ENCODE assay signal across 26 mouse cellular contexts in the genomic region with DNA sequence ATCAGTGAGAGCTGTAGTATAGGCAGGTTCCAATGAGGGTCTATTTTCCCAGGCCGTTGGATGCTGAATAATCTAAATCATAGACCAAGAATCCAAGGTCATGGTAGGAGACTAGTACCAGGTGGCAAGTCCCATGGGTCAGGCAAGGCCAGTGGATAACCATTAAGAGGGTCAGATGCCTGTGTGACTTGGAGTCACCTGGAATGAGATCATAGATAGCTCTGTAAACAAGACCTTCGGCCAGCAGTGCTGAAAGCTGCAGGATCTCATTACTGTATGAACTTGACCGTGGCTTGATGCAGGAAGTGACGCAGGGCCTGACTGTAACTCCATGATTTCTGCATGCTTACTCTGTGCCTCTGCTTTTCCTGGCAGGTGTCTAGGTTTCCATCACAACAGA.
A peak's percentile ranks its signal among the peaks of the same experiment; 100 is the strongest.
DNase-seq lines count a peak whose midpoint lies in the region; ATAC-seq and TF ChIP-seq lines count a peak whose summit lies in the region.
"Had no signal": no experiment of that assay in that cellular context is flagged by ENCODE, and none has a peak within 500 bp of the region (broad histone marks: within the 10 kb centered on the region; RNA-seq: fewer than 3 reads in every experiment).

No protein-coding gene starts in this region.

- TF ChIP-seq POLR2A in thymus, adult 2 months (IDR thresholded peaks at IDR 0.05; ENCODE audit: control insufficient read depth, extremely low read depth, insufficient read depth, low read length, poor library complexity) = no peak
- no peak for TF ChIP-seq POLR2A in lung, adult 2 months (IDR thresholded peaks at IDR 0.05; ENCODE audit: borderline replicate concordance, extremely low read depth, low read depth, low read length)

- no peak overlapping the region for H3K4me3 ChIP-seq in liver, postnatal 0 days (ENCODE audit: low read depth, low read length)
- H3K4me3 ChIP-seq in liver, embryonic 11.5 days (ENCODE audit: low read depth, low read length) = no peak overlapping the region
- H3K4me3 ChIP-seq in stomach, embryonic 16.5 days (replicated peaks; ENCODE audit: low read length) = no peak overlapping the region
- no peak overlapping the region for H3K4me3 ChIP-seq in thymus, adult 2 months (ENCODE audit: control insufficient read depth, insufficient read depth, low read length)
- no peak overlapping the region for H3K4me3 ChIP-seq in lung, adult 2 months (replicated peaks; ENCODE audit: extremely low read depth, low read depth, low read length)
- H3K4me3 ChIP-seq: embryonic facial prominence, embryonic 10.5 days; embryonic facial prominence, embryonic 13.5 days; erythroblast, embryonic 14.5 days; forebrain, embryonic 12.5 days; hindbrain, embryonic 10.5 days; hindbrain, embryonic 13.5 days had no signal

- no peak overlapping the region for H3K27ac ChIP-seq in liver, postnatal 0 days (ENCODE audit: low read depth)
- H3K27ac ChIP-seq in liver, embryonic 11.5 days (ENCODE audit: low read depth, low read length) = no peak overlapping the region
- no peak overlapping the region for H3K27ac ChIP-seq in stomach, embryonic 16.5 days (ENCODE audit: low read length)
- H3K27ac ChIP-seq in thymus, adult 2 months (ENCODE audit: control insufficient read depth, insufficient read depth, low read length) = no peak overlapping the region
- H3K27ac ChIP-seq: embryonic facial prominence, embryonic 10.5 days; embryonic facial prominence, embryonic 13.5 days; forebrain, embryonic 12.5 days; hindbrain, embryonic 10.5 days; hindbrain, embryonic 13.5 days had no signal

- no peaks in the 10 kb centered on the region for H3K9me3 ChIP-seq in liver, postnatal 0 days (ENCODE audit: low read length)
- no peaks in the 10 kb centered on the region for H3K9me3 ChIP-seq in liver, embryonic 11.5 days (ENCODE audit: control insufficient read depth, low read length)
- no peaks in the 10 kb centered on the region for H3K9me3 ChIP-seq in stomach, embryonic 16.5 days (replicated peaks; ENCODE audit: control insufficient read depth, low read length)
- H3K9me3 ChIP-seq: embryonic facial prominence, embryonic 10.5 days; embryonic facial prominence, embryonic 13.5 days; forebrain, embryonic 12.5 days; hindbrain, embryonic 10.5 days; hindbrain, embryonic 13.5 days had no signal

- no peak for TF ChIP-seq CTCF in liver, postnatal 0 days (IDR thresholded peaks at IDR 0.05; ENCODE audit: low read depth)
- TF ChIP-seq CTCF in thymus, adult 2 months (IDR thresholded peaks at IDR 0.05; ENCODE audit: borderline replicate concordance, control insufficient read depth, extremely low read depth, insufficient read depth, low read length, poor library complexity) = no peak
- TF ChIP-seq CTCF in lung, adult 2 months (IDR thresholded peaks at IDR 0.05; ENCODE audit: insufficient read depth, low read length) = no peak

- DNase-seq in heart, adult 11 months = peak; percentile 63
- DNase-seq in heart, postnatal 10 days = no peak
- DNase-seq in liver, postnatal 0 days = peak; percentile 15
- DNase-seq in liver, embryonic 11.5 days (ENCODE audit: low spot score) = no peak
- DNase-seq in thymus, adult 2 months = no peak
- no peak for DNase-seq in lung, adult 2 months
- DNase-seq: adrenal gland, adult 8-10 months; adrenal gland, postnatal 25 days; cerebellum, adult 11-12 months; cerebellum, adult 8-10 months; cerebellum, postnatal 10 days; cerebellum, postnatal 36 days; embryo, embryonic 11 days; gastrocnemius, postnatal 10 days; gastrocnemius, postnatal 36 days; heart, postnatal 36 days had no signal

- no peaks in the 10 kb centered on the region for H3K4me1 ChIP-seq in liver, postnatal 0 days (ENCODE audit: insufficient read depth)
- H3K4me1 ChIP-seq in liver, embryonic 11.5 days (replicated peaks; ENCODE audit: control insufficient read depth, insufficient read depth, low read length) = no peaks in the 10 kb centered on the region
- peaks cover 6% of the 10 kb centered on the region; the same call in 1 of the 2 replicates for H3K4me1 ChIP-seq in stomach, embryonic 16.5 days (ENCODE audit: control insufficient read depth, insufficient read depth, low read length)
- peaks cover 4% of the 10 kb centered on the region for H3K4me1 ChIP-seq in thymus, adult 2 months (replicated peaks; ENCODE audit: control insufficient read depth, insufficient read depth, low read length)
- H3K4me1 ChIP-seq in lung, adult 2 months (ENCODE audit: control insufficient read depth, insufficient read depth, low read length) = no peaks in the 10 kb centered on the region
- H3K4me1 ChIP-seq: embryonic facial prominence, embryonic 13.5 days; hindbrain, embryonic 13.5 days had no signal

- no peaks in the 10 kb centered on the region for H3K36me3 ChIP-seq in liver, postnatal 0 days (replicated peaks; ENCODE audit: insufficient read depth, low read length)
- no peaks in the 10 kb centered on the region for H3K36me3 ChIP-seq in liver, embryonic 11.5 days (ENCODE audit: control insufficient read depth, insufficient read depth, low read length)
- H3K36me3 ChIP-seq in stomach, embryonic 16.5 days (ENCODE audit: control insufficient read depth, insufficient read depth, low read length) = no peaks in the 10 kb centered on the region
- H3K36me3 ChIP-seq in thymus, adult 2 months (ENCODE audit: control insufficient read depth, insufficient read depth, low read length) = no peaks in the 10 kb centered on the region
- H3K36me3 ChIP-seq: embryonic facial prominence, embryonic 10.5 days; embryonic facial prominence, embryonic 13.5 days; forebrain, embryonic 12.5 days; hindbrain, embryonic 10.5 days; hindbrain, embryonic 13.5 days had no signal

- WGBS in liver, postnatal 0 days (ENCODE audit: insufficient replicate concordance) = 58% methylated on average over 4 of the region's 4 CpGs
- WGBS in liver, embryonic 11.5 days = 67% methylated on average over 4 of the region's 4 CpGs
- WGBS in stomach, embryonic 16.5 days = 69% methylated on average over 4 of the region's 4 CpGs
- 98% methylated on average over 4 of the region's 4 CpGs for WGBS in thymus, adult 2 months
- WGBS in lung, adult 2 months = 74% methylated on average over 4 of the region's 4 CpGs

- H3K4me2 ChIP-seq in liver, postnatal 0 days (ENCODE audit: low read depth, low read length) = no peak overlapping the region
- no peak overlapping the region for H3K4me2 ChIP-seq in liver, embryonic 11.5 days
- no peak overlapping the region for H3K4me2 ChIP-seq in stomach, embryonic 16.5 days (ENCODE audit: low read depth, low read length)
- H3K4me2 ChIP-seq: embryonic facial prominence, embryonic 13.5 days; forebrain, embryonic 12.5 days; heart, embryonic 11.5 days; hindbrain, embryonic 13.5 days had no signal

- H3K9ac ChIP-seq in liver, postnatal 0 days (replicated peaks) = no peak overlapping the region
- H3K9ac ChIP-seq in liver, embryonic 11.5 days (ENCODE audit: low read depth, low read length) = no peak overlapping the region
- H3K9ac ChIP-seq in stomach, embryonic 16.5 days (ENCODE audit: low read length) = no peak overlapping the region
- H3K9ac ChIP-seq: embryonic facial prominence, embryonic 13.5 days; forebrain, embryonic 12.5 days; hindbrain, embryonic 13.5 days had no signal

- H3K27me3 ChIP-seq in liver, postnatal 0 days (ENCODE audit: insufficient read depth, low read length) = no peaks in the 10 kb centered on the region
- no peaks in the 10 kb centered on the region for H3K27me3 ChIP-seq in liver, embryonic 11.5 days (replicated peaks; ENCODE audit: control insufficient read depth, insufficient read depth, low read length)
- H3K27me3 ChIP-seq in stomach, embryonic 16.5 days (ENCODE audit: control insufficient read depth, insufficient read depth, low read length) = no peaks in the 10 kb centered on the region
- no peaks in the 10 kb centered on the region for H3K27me3 ChIP-seq in thymus, adult 2 months (ENCODE audit: control insufficient read depth, insufficient read depth, low read length)
- H3K27me3 ChIP-seq: embryonic facial prominence, embryonic 13.5 days; hindbrain, embryonic 13.5 days had no signal

- peak; percentile 87 for ATAC-seq in liver, postnatal 0 days
- no peak for ATAC-seq in liver, embryonic 11.5 days (replicated peaks; ENCODE audit: low FRiP score)
- peak; percentile 62; the same call in 1 of the 2 replicates for ATAC-seq in stomach, embryonic 16.5 days (ENCODE audit: insufficient read depth, low FRiP score)
- ATAC-seq: activated CD4-positive, CD25-positive, alpha-beta regulatory T cell, adult 4 months; forebrain, embryonic 16.5 days had no signal

- no peak for TF ChIP-seq EP300 in liver, postnatal 0 days (IDR thresholded peaks at IDR 0.05; ENCODE audit: low read depth)

- intact Hi-C loops in heart, postnatal 10 days (cut with DNase I) = no loop called here

Comparison
In these comparisons a context has a peak if more than half of its experiments do, and no peak if none do; other contexts are left out.
1. DNase-seq: peak in heart, adult 11 months (single experiment) and liver, postnatal 0 days (single experiment); none in heart, postnatal 10 days (0 of 2), liver, embryonic 11.5 days (single experiment), thymus, adult 2 months (single experiment) and lung, adult 2 months (single experiment).